Mouse (Mus musculus): ENCODE measurements around the gene Zcchc4. TPM values are rescaled to one million over a fixed set of nuclear protein-coding genes. Genes with fewer than 3 reads are reported as not detected.

Zcchc4 gene
- polyA plus RNA-seq, 1 experiment: 43.6 TPM

GRCm38 (mm10) chr5:52783251-52783620, 8.0 kb downstream of the Zcchc4 start:
- TF ChIP-seq GATA1 (IDR thresholded peaks at IDR 0.05; ENCODE audit: low read length): no peak

- TF ChIP-seq GATA1 (IDR thresholded peaks at IDR 0.05; ENCODE audit: low read length): no peak
Observed at GRCm38 (mm10) chr5:52783957-52784356, 8.7 kb downstream of the Zcchc4 start.

- TF ChIP-seq GATA1 (IDR thresholded peaks at IDR 0.05; ENCODE audit: low read length): peak; percentile 77
Observed at GRCm38 (mm10) chr5:52786556-52787322, 11.5 kb downstream of the Zcchc4 start.

GRCm38 (mm10) chr5:52793230-52793629, 18.0 kb downstream of the Zcchc4 start:
- no peak for TF ChIP-seq GATA1 (IDR thresholded peaks at IDR 0.05; ENCODE audit: low read length)

GRCm38 (mm10) chr5:52794109-52794508, 18.9 kb downstream of the Zcchc4 start:
- TF ChIP-seq GATA1 (IDR thresholded peaks at IDR 0.05; ENCODE audit: low read length): no peak

GRCm38 (mm10) chr5:52799274-52799985, 24.2 kb downstream of the Zcchc4 start:
- TF ChIP-seq GATA1 (IDR thresholded peaks at IDR 0.05; ENCODE audit: low read length): no peak

- TF ChIP-seq GATA1 (IDR thresholded peaks at IDR 0.05; ENCODE audit: low read length): no peak
Observed at GRCm38 (mm10) chr5:52805801-52806200, 30.6 kb downstream of the Zcchc4 start.

- TF ChIP-seq GATA1 (IDR thresholded peaks at IDR 0.05; ENCODE audit: low read length): no peak
Observed at GRCm38 (mm10) chr5:52806349-52806748, 31.1 kb downstream of the Zcchc4 start.

GRCm38 (mm10) chr5:52807030-52807429, 31.8 kb downstream of the Zcchc4 start:
- TF ChIP-seq GATA1 (IDR thresholded peaks at IDR 0.05; ENCODE audit: low read length): no peak

GRCm38 (mm10) chr5:52810446-52810845, 35.2 kb downstream of the Zcchc4 start:
- no peak for TF ChIP-seq GATA1 (IDR thresholded peaks at IDR 0.05; ENCODE audit: low read length)

GRCm38 (mm10) chr5:52811056-52811455, 35.8 kb downstream of the Zcchc4 start:
- TF ChIP-seq GATA1 (IDR thresholded peaks at IDR 0.05; ENCODE audit: low read length): no peak

- no peak for TF ChIP-seq GATA1 (IDR thresholded peaks at IDR 0.05; ENCODE audit: low read length)
Observed at GRCm38 (mm10) chr5:52812456-52812855, 37.2 kb downstream of the Zcchc4 start.

- no peak for TF ChIP-seq GATA1 (IDR thresholded peaks at IDR 0.05; ENCODE audit: low read length)
Observed at GRCm38 (mm10) chr5:52813312-52813711, 38.1 kb downstream of the Zcchc4 start.

GRCm38 (mm10) chr5:52818676-52819075, 43.5 kb downstream of the Zcchc4 start:
- TF ChIP-seq GATA1 (IDR thresholded peaks at IDR 0.05; ENCODE audit: low read length): no peak

- no peak for TF ChIP-seq GATA1 (IDR thresholded peaks at IDR 0.05; ENCODE audit: low read length)
Observed at GRCm38 (mm10) chr5:52821691-52822090, 46.5 kb downstream of the Zcchc4 start.

- no peak for TF ChIP-seq GATA1 (IDR thresholded peaks at IDR 0.05; ENCODE audit: low read length)
Observed at GRCm38 (mm10) chr5:52827923-52828322, 52.7 kb downstream of the Zcchc4 start.

- TF ChIP-seq GATA1 (IDR thresholded peaks at IDR 0.05; ENCODE audit: low read length): no peak
Observed at GRCm38 (mm10) chr5:52833005-52833404, 57.8 kb downstream of the Zcchc4 start.
